Mouse (Mus musculus) neural tube, embryonic 12.5 days (tissue): ENCODE data around the gene Sart1. TPM values are rescaled to one million over a fixed set of nuclear protein-coding genes. Genes with fewer than 3 reads are reported as not detected.

Experiments used
- ATAC-seq: fragments of 200-750 bp; cut with Nextera tagmentation; 2 replicates; pipeline ENCODE4 v1.8.0; 2017; ENCODE audit warnings: low read depth, mild to moderate bottlenecking, moderate TSS enrichment, moderate library complexity; ENCODE audit not compliant: low FRiP score
- H3K27ac ChIP-seq: fragments of 300-500 bp; sonication (generic); 2 replicates; pipeline ENCODE4 v1.5.1; 2016
- H3K27me3 ChIP-seq: fragments of 300-500 bp; sonication (generic); replicated peaks from 2 replicates; pipeline ENCODE4 v1.6.1; 2016; ENCODE audit warnings: mild to moderate bottlenecking
- H3K36me3 ChIP-seq: fragments of 300-500 bp; sonication (generic); 2 replicates; pipeline ENCODE4 v1.6.1; 2016; ENCODE audit warnings: mild to moderate bottlenecking
- H3K4me1 ChIP-seq: fragments of 300-500 bp; sonication (generic); 2 replicates; pipeline ENCODE4 v1.6.1; 2016
- H3K4me2 ChIP-seq: fragments of 300-500 bp; sonication (generic); replicated peaks from 2 replicates; pipeline ENCODE4 v1.6.1; 2016; ENCODE audit warnings: mild to moderate bottlenecking
- H3K4me3 ChIP-seq: fragments of 300-500 bp; sonication (generic); 2 replicates; pipeline ENCODE4 v1.5.1; 2016
- H3K9ac ChIP-seq: fragments of 300-500 bp; sonication (generic); 2 replicates; pipeline ENCODE4 v1.6.1; 2016; ENCODE audit warnings: mild to moderate bottlenecking
- H3K9me3 ChIP-seq: fragments of 300-500 bp; sonication (generic); 2 replicates; pipeline ENCODE4 v1.6.1; 2016; ENCODE audit warnings: mild to moderate bottlenecking
- WGBS: fragments of 180-500 bp; shearing (Covaris S2); methylation state at CpG from one replicate; pipeline ENCODE4 v1.1.7; 2016; 5-methylcytosine and 5-hydroxymethylcytosine counted together
- polyA plus RNA-seq: library from polyadenylated mRNA; unstranded; fragments of >200 nt; fragmentation: Nextera tagmentation; extraction: Ambion mirVana; gene quantifications from 2 replicates; pipeline ENCODE4 v1.2.1, GENCODE M21; 2016

Gene Sart1
- polyA plus RNA-seq, 1 experiment from 2014 or later, result 110 TPM

GRCm38 (mm10) chr19:5337975-5338374 lies 50.5 kb downstream of the Sart1 start:
- Histone ChIP-seq H3K4me1 (no peaks in the 10 kb centered on the region), H3K27me3 (no peaks in the 10 kb centered on the region), H3K9ac (no peak overlapping the region), H3K4me2 (no peak overlapping the region), H3K27ac (no peak overlapping the region), H3K9me3 (no peaks in the 10 kb centered on the region), H3K36me3 (no peaks in the 10 kb centered on the region), H3K4me3 (no peak overlapping the region)
- 21% methylated on average over 5 of the region's 5 CpGs for WGBS
- ATAC-seq, result no peak

GRCm38 (mm10) chr19:5335441-5335840 lies 53.1 kb downstream of the Sart1 start, which contains the start of gene Catsper1:
Catsper1 (plus strand) TSS chr19:5335741.
- Histone ChIP-seq H3K4me2 (no peak within 1 kb of the TSS), H3K9ac (no peak within 1 kb of the TSS), H3K36me3 (no peaks in the 10 kb centered on the region), H3K27ac (no peak within 1 kb of the TSS), H3K4me1 (no peaks in the 10 kb centered on the region), H3K4me3 (no peak within 1 kb of the TSS), H3K9me3 (no peaks in the 10 kb centered on the region), H3K27me3 (no peaks in the 10 kb centered on the region)
- WGBS, result 86% methylated on average over 6 of the region's 6 CpGs
- no peak for ATAC-seq

GRCm38 (mm10) chr19:5334741-5335140 lies 53.8 kb downstream of the Sart1 start:
- Histone ChIP-seq H3K36me3 (no peaks in the 10 kb centered on the region), H3K9me3 (no peaks in the 10 kb centered on the region), H3K4me1 (no peaks in the 10 kb centered on the region), H3K27me3 (no peaks in the 10 kb centered on the region), H3K4me2 (no peak overlapping the region), H3K4me3 (no peak overlapping the region), H3K27ac (no peak overlapping the region), H3K9ac (no peak overlapping the region)
- no peak for ATAC-seq
- 81% methylated on average over 5 of the region's 5 CpGs for WGBS

- Histone ChIP-seq H3K27ac (no peak overlapping the region), H3K4me1 (no peaks in the 10 kb centered on the region), H3K36me3 (no peaks in the 10 kb centered on the region), H3K4me2 (no peak overlapping the region), H3K9me3 (no peaks in the 10 kb centered on the region), H3K27me3 (no peaks in the 10 kb centered on the region), H3K4me3 (no peak overlapping the region), H3K9ac (no peak overlapping the region)
- WGBS, result 80% methylated on average over 19 of the region's 19 CpGs
- ATAC-seq, result no peak
These were observed 60.5 kb downstream of the Sart1 start for GRCm38 (mm10) chr19:5327970-5328369.

Other genes starting within 250 kb of the Sart1 start
- 28.9 and 35.0 TPM in 2 replicates for gene Pacs1, start 115.6 kb downstream of the Sart1 start, polyA plus RNA-seq
- gene Sf3b2, start 93.2 kb downstream of the Sart1 start, polyA plus RNA-seq, result 351 and 381 TPM in 2 replicates
- 18.6 and 19.4 TPM in 2 replicates for gene Gal3st3, start 90.4 kb downstream of the Sart1 start, polyA plus RNA-seq
- not detected in 2 replicates for gene Catsper1, start 53.0 kb downstream of the Sart1 start, polyA plus RNA-seq
- 3.9 and 4.1 TPM in 2 replicates for gene Cst6, start 39.1 kb downstream of the Sart1 start, polyA plus RNA-seq
- 69.7 and 70.9 TPM in 2 replicates for gene Eif1ad, start 22.0 kb downstream of the Sart1 start, polyA plus RNA-seq
- 344 and 354 TPM in 2 replicates for gene Banf1, start 21.5 kb downstream of the Sart1 start, polyA plus RNA-seq
- gene Tsga10ip, start 13.8 kb upstream of the Sart1 start, polyA plus RNA-seq, result 0.24 and 0.25 TPM in 2 replicates
- 270 and 298 TPM in 2 replicates for gene Drap1, start 36.3 kb upstream of the Sart1 start, polyA plus RNA-seq
- gene AI837181, start 36.4 kb upstream of the Sart1 start, polyA plus RNA-seq, result 61.2 and 65.4 TPM in 2 replicates
- not detected in 2 replicates for gene Fosl1, start 58.8 kb upstream of the Sart1 start, polyA plus RNA-seq
- 12.9 and 13.0 TPM in 2 replicates for gene Ccdc85b, start 69.2 kb upstream of the Sart1 start, polyA plus RNA-seq
- 142 and 145 TPM in 2 replicates for gene Fibp, start 71.9 kb upstream of the Sart1 start, polyA plus RNA-seq
- 3.3 and 4.2 TPM in 2 replicates for gene Ctsw, start 79.8 kb upstream of the Sart1 start, polyA plus RNA-seq
- 58.3 and 60.3 TPM in 2 replicates for gene Efemp2, start 85.3 kb upstream of the Sart1 start, polyA plus RNA-seq
- 44.6 and 47.9 TPM in 2 replicates for gene Mus81, start 99.7 kb upstream of the Sart1 start, polyA plus RNA-seq
- 3,361 and 3,377 TPM in 2 replicates for gene Cfl1, start 101.8 kb upstream of the Sart1 start, polyA plus RNA-seq
- gene 1700020D05Rik, start 115.1 kb upstream of the Sart1 start, polyA plus RNA-seq, result 0.32 and 0.46 TPM in 2 replicates
- gene Snx32, start 121.8 kb upstream of the Sart1 start, polyA plus RNA-seq, result 43.1 and 47.1 TPM in 2 replicates
- 0.29 and 0.32 TPM in 2 replicates for gene Ovol1, start 171.9 kb upstream of the Sart1 start, polyA plus RNA-seq
- 2.5 and 2.8 TPM in 2 replicates for gene Ap5b1, start 179.3 kb upstream of the Sart1 start, polyA plus RNA-seq
- 140 and 148 TPM in 2 replicates for gene Rnaseh2c, start 213.2 kb upstream of the Sart1 start, polyA plus RNA-seq
- 67.4 and 73.3 TPM in 2 replicates for gene Kat5, start 221.5 kb upstream of the Sart1 start, polyA plus RNA-seq
- 34.7 and 36.7 TPM in 2 replicates for gene Rela, start 248.8 kb upstream of the Sart1 start, polyA plus RNA-seq